Mouse (Mus musculus) myocyte (in vitro differentiated cells): Measurements from ENCODE around the gene Pwp2. TPM values are rescaled to one million over a fixed set of nuclear protein-coding genes. Genes with fewer than 3 reads are reported as not detected.

Source experiments
- H3K27me3 ChIP-seq: one replicate; pipeline ENCODE4 v1.6.1; 2011; ENCODE audit not compliant: control insufficient read depth, insufficient read depth, insufficient read length
- H3K36me3 ChIP-seq: one replicate; pipeline ENCODE4 v1.6.1; 2011; ENCODE audit not compliant: control insufficient read depth, insufficient read depth
- H3K4me2 ChIP-seq: one replicate; pipeline ENCODE4 v1.6.1; 2011; ENCODE audit warnings: low read depth, control low read depth
- H3K4me3 ChIP-seq: one replicate; pipeline ENCODE4 v1.5.1; 2011; ENCODE audit warnings: mild to moderate bottlenecking, control low read depth, moderate library complexity
- H3K79me2 ChIP-seq: one replicate; pipeline ENCODE4 v1.6.1; 2011; ENCODE audit not compliant: control insufficient read depth, insufficient read depth
- H3ac ChIP-seq: one replicate; pipeline ENCODE4 v1.6.1; 2011; ENCODE audit not compliant: control insufficient read depth, insufficient read length
- CEBPB ChIP-seq: IDR thresholded peaks from 2 replicates; pipeline ENCODE4 v1.6.1; 2011; ENCODE audit warnings: mild to moderate bottlenecking, moderate library complexity; ENCODE audit not compliant: poor library complexity, insufficient read depth, severe bottlenecking
- E2F4 ChIP-seq: IDR thresholded peaks from one replicate; pipeline ENCODE4 v1.6.1; 2011; ENCODE audit warnings: mild to moderate bottlenecking, control low read depth, moderate library complexity; ENCODE audit not compliant: insufficient read depth
- MAX ChIP-seq: IDR thresholded peaks from one replicate; pipeline ENCODE4 v1.6.1; 2011; ENCODE audit warnings: low read depth, mild to moderate bottlenecking, control low read depth
- MYOD1 ChIP-seq, 3 experiments: IDR thresholded peaks; one replicate each; pipeline ENCODE4 v1.6.1; 2011; ENCODE audit warnings: control low read depth in 2 of 3, low read depth in 2 of 3, mild to moderate bottlenecking in 2 of 3, moderate library complexity in 1 of 3; ENCODE audit not compliant: insufficient read length in 2 of 3, control insufficient read depth in 1 of 3
- MYOG ChIP-seq, 3 experiments: IDR thresholded peaks; one replicate each; pipeline ENCODE4 v1.6.1; 2011; ENCODE audit warnings: control low read depth in 2 of 3, low read depth in 2 of 3, mild to moderate bottlenecking in 2 of 3; ENCODE audit not compliant: insufficient read length in 2 of 3, control insufficient read depth in 1 of 3, insufficient read depth in 1 of 3
- POLR2A ChIP-seq: IDR thresholded peaks from one replicate; pipeline ENCODE4 v1.6.1; 2011; ENCODE audit warnings: low read depth, mild to moderate bottlenecking, control low read depth, moderate library complexity; ENCODE audit not compliant: insufficient read length
- POLR2AphosphoS2 ChIP-seq: IDR thresholded peaks from one replicate; pipeline ENCODE4 v1.6.1; 2011; ENCODE audit warnings: low read depth, control low read depth; ENCODE audit not compliant: insufficient read length
- REST ChIP-seq: IDR thresholded peaks from one replicate; pipeline ENCODE4 v1.6.1; 2011; ENCODE audit warnings: mild to moderate bottlenecking, control low read depth, moderate library complexity; ENCODE audit not compliant: insufficient read depth, insufficient read length
- SRF ChIP-seq: IDR thresholded peaks from one replicate; pipeline ENCODE4 v1.6.1; 2011; ENCODE audit warnings: low read depth; ENCODE audit not compliant: control insufficient read depth, insufficient read length
- TCF12 ChIP-seq: IDR thresholded peaks from one replicate; pipeline ENCODE4 v1.6.1; 2011; ENCODE audit warnings: mild to moderate bottlenecking, control low read depth; ENCODE audit not compliant: poor library complexity, insufficient read depth, severe bottlenecking
- TCF3 ChIP-seq: IDR thresholded peaks from one replicate; pipeline ENCODE4 v1.6.1; 2011; ENCODE audit warnings: low read depth, control low read depth; ENCODE audit not compliant: insufficient read length
- USF1 ChIP-seq: IDR thresholded peaks from one replicate; pipeline ENCODE4 v1.6.1; 2011; ENCODE audit warnings: low read depth, mild to moderate bottlenecking, control low read depth, moderate library complexity
- polyA plus RNA-seq: library from polyadenylated mRNA; unstranded; fragments of >200 nt; fragmentation: generic; extraction: Trizol; gene quantifications from one replicate; pipeline ENCODE4 v1.2.1, GENCODE M21; 2012; ENCODE audit warnings: missing spikeins

Gene Pwp2
- polyA plus RNA-seq, 1 experiment: 22.1 TPM

- H3K27me3 ChIP-seq: no peaks in the 10 kb centered on the region
- H3K4me2 ChIP-seq: peak overlapping the region; percentile 34
- H3K4me3 ChIP-seq: no peak overlapping the region
- no peaks in the 10 kb centered on the region for H3K79me2 ChIP-seq
- TF ChIP-seq POLR2A (no peak), MYOD1 (IDR thresholded peaks at IDR 0.05; ENCODE audit: control insufficient read depth in 1 of 3, insufficient read length in 2 of 3, low read depth in 2 of 3) (no peak), SRF (no peak), TCF3 (no peak), MAX (no peak), USF1 (no peak), MYOG (IDR thresholded peaks at IDR 0.05; ENCODE audit: control insufficient read depth in 1 of 3, insufficient read depth in 1 of 3, insufficient read length in 2 of 3, low read depth in 2 of 3) (no peak), CEBPB (no peak), REST (no peak)
- H3ac ChIP-seq: no peak overlapping the region
- H3K36me3 ChIP-seq: no peaks in the 10 kb centered on the region
Observed at GRCm38 (mm10) chr10:78134975-78135798, 49.8 kb downstream of the Pwp2 start.

- Histone ChIP-seq H3K4me2 (no peak overlapping the region), H3K27me3 (peaks cover 3% of the 10 kb centered on the region), H3ac (no peak overlapping the region), H3K4me3 (no peak overlapping the region), H3K79me2 (no peaks in the 10 kb centered on the region), H3K36me3 (no peaks in the 10 kb centered on the region)
- TF ChIP-seq REST (no peak), CEBPB (no peak), MAX (no peak), E2F4 (no peak), TCF12 (no peak), POLR2A (no peak), MYOG (IDR thresholded peaks at IDR 0.05; ENCODE audit: control insufficient read depth in 1 of 3, insufficient read depth in 1 of 3, insufficient read length in 2 of 3, low read depth in 2 of 3) (no peak), USF1 (no peak), SRF (no peak), MYOD1 (IDR thresholded peaks at IDR 0.05; ENCODE audit: control insufficient read depth in 1 of 3, insufficient read length in 2 of 3, low read depth in 2 of 3) (no peak), TCF3 (no peak), POLR2AphosphoS2 (no peak)
Observed at GRCm38 (mm10) chr10:78134400-78134799, 50.5 kb downstream of the Pwp2 start.

GRCm38 (mm10) chr10:78129998-78130397 is 55.0 kb downstream of the Pwp2 start:
- Histone ChIP-seq H3K36me3 (no peaks in the 10 kb centered on the region), H3K27me3 (peaks cover 13% of the 10 kb centered on the region), H3K4me3 (no peak overlapping the region), H3ac (no peak overlapping the region), H3K79me2 (no peaks in the 10 kb centered on the region), H3K4me2 (no peak overlapping the region)
- TF ChIP-seq E2F4 (no peak), REST (no peak), MYOG (IDR thresholded peaks at IDR 0.05; ENCODE audit: control insufficient read depth in 1 of 3, insufficient read depth in 1 of 3, insufficient read length in 2 of 3, low read depth in 2 of 3) (no peak), MAX (no peak), MYOD1 (IDR thresholded peaks at IDR 0.05; ENCODE audit: control insufficient read depth in 1 of 3, insufficient read length in 2 of 3, low read depth in 2 of 3) (no peak)

GRCm38 (mm10) chr10:78129423-78129822 is 55.5 kb downstream of the Pwp2 start:
- TF ChIP-seq CEBPB (no peak), MAX (no peak), POLR2A (no peak), REST (no peak), TCF12 (no peak), USF1 (no peak), MYOG (IDR thresholded peaks at IDR 0.05; ENCODE audit: control insufficient read depth in 1 of 3, insufficient read depth in 1 of 3, insufficient read length in 2 of 3, low read depth in 2 of 3) (no peak), POLR2AphosphoS2 (no peak), MYOD1 (IDR thresholded peaks at IDR 0.05; ENCODE audit: control insufficient read depth in 1 of 3, insufficient read length in 2 of 3, low read depth in 2 of 3) (no peak), TCF3 (no peak)
- Histone ChIP-seq H3K79me2 (no peaks in the 10 kb centered on the region), H3ac (no peak overlapping the region), H3K27me3 (peaks cover 13% of the 10 kb centered on the region), H3K36me3 (no peaks in the 10 kb centered on the region), H3K4me2 (no peak overlapping the region), H3K4me3 (no peak overlapping the region)

- Histone ChIP-seq H3K4me3 (no peak overlapping the region), H3ac (no peak overlapping the region), H3K36me3 (no peaks in the 10 kb centered on the region), H3K79me2 (no peaks in the 10 kb centered on the region), H3K27me3 (peaks cover 13% of the 10 kb centered on the region), H3K4me2 (no peak overlapping the region)
- TF ChIP-seq CEBPB: no peak
- TF ChIP-seq MAX: no peak
- TF ChIP-seq SRF: no peak
- TF ChIP-seq POLR2A: no peak
- TF ChIP-seq MYOD1 (IDR thresholded peaks at IDR 0.05; ENCODE audit: control insufficient read depth in 1 of 3, insufficient read length in 2 of 3, low read depth in 2 of 3): no peak
- TF ChIP-seq MYOG (IDR thresholded peaks at IDR 0.05; ENCODE audit: control insufficient read depth in 1 of 3, insufficient read depth in 1 of 3, insufficient read length in 2 of 3, low read depth in 2 of 3): no peak
- TF ChIP-seq REST: no peak
- TF ChIP-seq TCF12: no peak
- no peak for TF ChIP-seq USF1
- no peak for TF ChIP-seq TCF3
- TF ChIP-seq E2F4: no peak
- TF ChIP-seq POLR2AphosphoS2: no peak
Observed at GRCm38 (mm10) chr10:78128647-78129046, 56.3 kb downstream of the Pwp2 start.
